8 mouse cellular contexts compared by ENCODE assay signal in the genomic region with DNA sequence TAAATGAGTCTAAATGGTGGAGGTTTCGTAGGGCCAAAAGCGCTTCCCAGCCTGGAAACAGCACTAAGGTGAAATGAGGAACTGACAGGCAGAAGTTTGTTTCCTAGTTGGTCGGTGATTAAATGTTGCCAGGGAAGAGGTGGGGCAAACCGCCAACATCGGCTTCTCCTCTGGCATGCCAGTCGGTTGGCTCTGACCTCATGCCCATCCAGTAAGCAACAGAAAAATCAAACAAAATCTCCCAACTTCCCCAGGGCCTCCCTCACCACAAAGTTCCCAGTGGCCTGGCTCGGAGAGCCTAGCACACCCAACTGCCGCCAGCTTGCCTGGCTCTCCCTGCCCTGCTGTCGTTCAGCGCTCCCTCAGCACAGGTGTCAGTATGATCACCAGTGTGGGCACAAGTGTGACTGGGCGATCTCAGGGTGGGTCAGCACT. TPM values are rescaled to one million over a fixed set of nuclear protein-coding genes. Genes with fewer than 3 reads are reported as not detected.
DNase-seq lines count a peak whose midpoint lies in the region; ATAC-seq and TF ChIP-seq lines count a peak whose summit lies in the region.

No protein-coding gene starts in this region.

- H3K27me3 ChIP-seq in hindbrain, postnatal 0 days (ENCODE audit: insufficient read depth, low read length): no peaks in the 10 kb centered on the region
- no peaks in the 10 kb centered on the region for H3K27me3 ChIP-seq in hindbrain, embryonic 10.5 days (ENCODE audit: insufficient read depth, poor library complexity, severe bottlenecking)
- H3K27me3 ChIP-seq in C2C12 (ENCODE audit: control insufficient read depth, insufficient read depth, insufficient read length): no peaks in the 10 kb centered on the region
- H3K27me3 ChIP-seq in forebrain, embryonic 15.5 days: no peaks in the 10 kb centered on the region

- DNase-seq in hindbrain, postnatal 0 days (ENCODE audit: low spot score): peak; percentile 44
- DNase-seq in hindbrain, embryonic 10.5 days (ENCODE audit: low spot score): no peak
- peak; percentile 73 to 77 for DNase-seq in kidney, postnatal 25 days
- DNase-seq in urinary bladder, adult 2 months (ENCODE audit: low spot score): no peak
- no peak for DNase-seq in retina, postnatal 1 day

- no peaks in the 10 kb centered on the region for H3K9me3 ChIP-seq in hindbrain, postnatal 0 days (ENCODE audit: low read length)
- no peaks in the 10 kb centered on the region for H3K9me3 ChIP-seq in hindbrain, embryonic 10.5 days
- H3K9me3 ChIP-seq in forebrain, embryonic 15.5 days: no peaks in the 10 kb centered on the region

- 0 out of 2 replicates have a peak, but pooled peaks have one; percentile 29 for ATAC-seq in hindbrain, postnatal 0 days
- ATAC-seq in forebrain, embryonic 15.5 days (replicated peaks): no peak

- peaks cover 23% of the 10 kb centered on the region for H3K79me3 ChIP-seq in C2C12 (ENCODE audit: low read depth)

- H3K79me2 ChIP-seq in C2C12 (ENCODE audit: control insufficient read depth, insufficient read depth): peaks cover 93% of the 10 kb centered on the region

- TF ChIP-seq POLR2A in bone marrow macrophage, adult 2 months (IDR thresholded peaks at IDR 0.05; ENCODE audit: borderline replicate concordance, low read depth, low read length): no peak

- TF ChIP-seq CTCF in hindbrain, postnatal 0 days (IDR thresholded peaks at IDR 0.05; ENCODE audit: low read depth): no peak
- no peak for TF ChIP-seq CTCF in C2C12 (IDR thresholded peaks at IDR 0.05; ENCODE audit: control insufficient read depth, insufficient read depth, insufficient read length)
- no peak for TF ChIP-seq CTCF in bone marrow macrophage, adult 2 months (IDR thresholded peaks at IDR 0.05; ENCODE audit: low read depth, low read length)

- H3K27ac ChIP-seq in hindbrain, postnatal 0 days: no peak overlapping the region
- no peak overlapping the region for H3K27ac ChIP-seq in hindbrain, embryonic 10.5 days
- peak overlapping the region; percentile 21 for H3K27ac ChIP-seq in bone marrow macrophage, adult 2 months (ENCODE audit: insufficient read depth, low read depth, low read length)
- no peak overlapping the region for H3K27ac ChIP-seq in forebrain, embryonic 15.5 days (replicated peaks)

- no peak overlapping the region for H3K4me2 ChIP-seq in hindbrain, postnatal 0 days (ENCODE audit: low read depth, low read length)
- no peak overlapping the region for H3K4me2 ChIP-seq in forebrain, embryonic 15.5 days (replicated peaks)

- no peaks in the 10 kb centered on the region for H3K36me3 ChIP-seq in hindbrain, postnatal 0 days (ENCODE audit: insufficient read depth, low read length)
- no peaks in the 10 kb centered on the region for H3K36me3 ChIP-seq in hindbrain, embryonic 10.5 days
- no peaks in the 10 kb centered on the region for H3K36me3 ChIP-seq in C2C12 (ENCODE audit: control insufficient read depth, insufficient read depth)
- no peaks in the 10 kb centered on the region for H3K36me3 ChIP-seq in forebrain, embryonic 15.5 days

- no peak overlapping the region for H3ac ChIP-seq in C2C12 (ENCODE audit: control insufficient read depth, insufficient read length, low read depth)

- H3K4me3 ChIP-seq in hindbrain, postnatal 0 days (ENCODE audit: low read length): no peak overlapping the region
- no peak overlapping the region for H3K4me3 ChIP-seq in hindbrain, embryonic 10.5 days
- H3K4me3 ChIP-seq in C2C12 (ENCODE audit: insufficient read depth, poor library complexity, severe bottlenecking): no peak overlapping the region
- peak overlapping the region; percentile 16; the same call in 1 of the 2 replicates for H3K4me3 ChIP-seq in bone marrow macrophage, adult 2 months (ENCODE audit: insufficient read depth, low read length)
- H3K4me3 ChIP-seq in forebrain, embryonic 15.5 days: no peak overlapping the region

- no peaks in the 10 kb centered on the region for H3K4me1 ChIP-seq in hindbrain, postnatal 0 days (ENCODE audit: insufficient read depth, low read length)
- peaks cover 8% of the 10 kb centered on the region for H3K4me1 ChIP-seq in hindbrain, embryonic 10.5 days (replicated peaks)
- H3K4me1 ChIP-seq in bone marrow macrophage, adult 2 months (ENCODE audit: control insufficient read depth, insufficient read depth, low read length): peaks cover 26% of the 10 kb centered on the region
- H3K4me1 ChIP-seq in forebrain, embryonic 15.5 days: no peaks in the 10 kb centered on the region

- no peak overlapping the region for H3K9ac ChIP-seq in hindbrain, postnatal 0 days (replicated peaks; ENCODE audit: low read length)
- H3K9ac ChIP-seq in forebrain, embryonic 15.5 days (replicated peaks): no peak overlapping the region

- WGBS in hindbrain, postnatal 0 days: 54% methylated on average over 11 of the region's 11 CpGs
- 91% methylated on average over 11 of the region's 11 CpGs for WGBS in hindbrain, embryonic 10.5 days
- 73% methylated on average over 11 of the region's 11 CpGs for WGBS in forebrain, embryonic 15.5 days

TF ChIP-seq in C2C12, 6 proteins besides CTCF, POLR2A, EP300 and RAD21:
- TF ChIP-seq USF1 (IDR thresholded peaks at IDR 0.05; ENCODE audit: low read depth): no peak
- no peak for TF ChIP-seq FOSL1 (IDR thresholded peaks at IDR 0.05; ENCODE audit: insufficient read depth, low read length, poor library complexity, severe bottlenecking)
- peak; percentile 47 for TF ChIP-seq MYOD1 (IDR thresholded peaks at IDR 0.05; ENCODE audit: control insufficient read depth, insufficient read length, low read depth)
- no peak for TF ChIP-seq MAX (IDR thresholded peaks at IDR 0.05)

RNA-seq across cellular contexts. Expression of gene Abcc4, which starts 31.3 kb away (rescaled TPM):
- total RNA-seq in hindbrain, postnatal 0 days (2014; rRNA removed): 4.3 and 4.8 TPM in 2 replicates
- polyA plus RNA-seq in hindbrain, postnatal 0 days (2015; fragmentation: Nextera tagmentation; extraction: Ambion mirVana): 2.1 and 2.3 TPM in 2 replicates
- polyA plus RNA-seq in hindbrain, embryonic 10.5 days (2016; fragmentation: Nextera tagmentation; extraction: Ambion mirVana): 2.8 and 4.6 TPM in 2 replicates
- 9.0 TPM for polyA plus RNA-seq in C2C12 (2012; fragmentation: generic; extraction: Trizol)
- 8.2 and 8.6 TPM in 2 replicates for polyA plus RNA-seq in bone marrow macrophage, adult 2 months (2012; ENCODE audit: insufficient read depth, insufficient read length, missing spikeins)
- polyA plus RNA-seq in urinary bladder, adult 2 months (2012; rRNA removed): 25.8 and 34.0 TPM in 2 replicates
- polyA plus RNA-seq in forebrain, embryonic 15.5 days (2015; fragmentation: Nextera tagmentation; extraction: Ambion mirVana): 0.88 and 1.2 TPM in 2 replicates

Comparison
In these comparisons a context has a peak if more than half of its experiments do, and no peak if none do; other contexts are left out.
1. DNase-seq: peak in hindbrain, postnatal 0 days (single experiment) and kidney, postnatal 25 days (2 of 2); none in hindbrain, embryonic 10.5 days (single experiment), urinary bladder, adult 2 months (single experiment) and retina, postnatal 1 day (single experiment).